Mouse (Mus musculus): ENCODE results near the gene Rb1.
A peak's percentile ranks its signal among the peaks of the same experiment; 100 is the strongest.

The Rb1 gene

GRCm38 (mm10) chr14:73325456-73326381 is at the start of gene Rb1:
Gene Rb1 (minus strand): TSS chr14:73325822.
- DNase-seq: peak; percentile 86

- DNase-seq: no peak
Observed at GRCm38 (mm10) chr14:73374315-73374890, 48.8 kb upstream of the Rb1 start.

- no peak for DNase-seq
Observed at GRCm38 (mm10) chr14:73373606-73374005, 48.0 kb upstream of the Rb1 start.

- no peak for DNase-seq
Observed at GRCm38 (mm10) chr14:73372990-73373389, 47.4 kb upstream of the Rb1 start.

- no peak for DNase-seq
Observed at GRCm38 (mm10) chr14:73371577-73371976, 46.0 kb upstream of the Rb1 start.

- no peak for DNase-seq
Observed at GRCm38 (mm10) chr14:73370695-73371372, 45.2 kb upstream of the Rb1 start.

GRCm38 (mm10) chr14:73370078-73370670 is 44.6 kb upstream of the Rb1 start:
- no peak for DNase-seq

GRCm38 (mm10) chr14:73369634-73370033 is 44.0 kb upstream of the Rb1 start:
- no peak for DNase-seq

- no peak for DNase-seq
Observed at GRCm38 (mm10) chr14:73368966-73369365, 43.3 kb upstream of the Rb1 start.

GRCm38 (mm10) chr14:73368221-73368620 is 42.6 kb upstream of the Rb1 start:
- DNase-seq: no peak

GRCm38 (mm10) chr14:73366278-73366677 is 40.7 kb upstream of the Rb1 start:
- DNase-seq: no peak

GRCm38 (mm10) chr14:73363782-73364181 is 38.2 kb upstream of the Rb1 start:
- DNase-seq: no peak

GRCm38 (mm10) chr14:73354700-73355099 is 29.1 kb upstream of the Rb1 start:
- DNase-seq: no peak

- DNase-seq: no peak
Observed at GRCm38 (mm10) chr14:73351118-73351517, 25.5 kb upstream of the Rb1 start.

- no peak for DNase-seq
Observed at GRCm38 (mm10) chr14:73350029-73350428, 24.4 kb upstream of the Rb1 start.

GRCm38 (mm10) chr14:73349061-73349670 is 23.5 kb upstream of the Rb1 start:
- peak; percentile 53 for DNase-seq

- DNase-seq: no peak
Observed at GRCm38 (mm10) chr14:73347302-73347701, 21.7 kb upstream of the Rb1 start.

GRCm38 (mm10) chr14:73345614-73346013 is 20.0 kb upstream of the Rb1 start:
- no peak for DNase-seq

- DNase-seq: no peak
Observed at GRCm38 (mm10) chr14:73340051-73340755, 14.6 kb upstream of the Rb1 start.

GRCm38 (mm10) chr14:73339615-73340014 is 14.0 kb upstream of the Rb1 start:
- no peak for DNase-seq

- DNase-seq: no peak
Observed at GRCm38 (mm10) chr14:73336316-73337080, 10.9 kb upstream of the Rb1 start.

Measured in thymus, postnatal 14 days (tissue).